Mouse (Mus musculus) heart, embryonic 16.5 days (tissue): ENCODE results near the gene Hsh2d. TPM values are rescaled to one million over a fixed set of nuclear protein-coding genes. Genes with fewer than 3 reads are reported as not detected.

ENCODE experiments used
- ATAC-seq: fragments of 200-750 bp; cut with Nextera tagmentation; replicated peaks from 2 replicates; pipeline ENCODE4 v1.8.0; 2017; ENCODE audit warnings: moderate number of reproducible peaks; ENCODE audit not compliant: insufficient read depth, low FRiP score; ENCODE audit errors: extremely low read depth
- H3K27ac ChIP-seq: fragments of 300-500 bp; sonication (generic); 2 replicates; pipeline ENCODE4 v1.5.1; 2014; ENCODE audit warnings: mild to moderate bottlenecking, low read length, control low read depth, moderate library complexity
- H3K27me3 ChIP-seq: fragments of 300-500 bp; sonication (generic); 2 replicates; pipeline ENCODE4 v1.6.1; 2014; ENCODE audit warnings: low read length, mixed read lengths; ENCODE audit not compliant: control insufficient read depth, insufficient read depth
- H3K36me3 ChIP-seq: fragments of 300-500 bp; sonication (generic); 2 replicates; pipeline ENCODE4 v1.6.1; 2014; ENCODE audit not compliant: control insufficient read depth, insufficient read depth
- H3K4me1 ChIP-seq: fragments of 300-500 bp; sonication (generic); 2 replicates; pipeline ENCODE4 v1.6.1; 2014; ENCODE audit warnings: low read length, mixed read lengths; ENCODE audit not compliant: control insufficient read depth, insufficient read depth
- H3K4me2 ChIP-seq: fragments of 300-500 bp; sonication (generic); 2 replicates; pipeline ENCODE4 v1.6.1; 2014; ENCODE audit warnings: low read depth, mild to moderate bottlenecking, control low read depth, low read length
- H3K4me3 ChIP-seq: fragments of 300-500 bp; sonication (generic); 2 replicates; pipeline ENCODE4 v1.5.1; 2014; ENCODE audit warnings: mild to moderate bottlenecking, control low read depth, low read length
- H3K9ac ChIP-seq: fragments of 300-500 bp; sonication (generic); 2 replicates; pipeline ENCODE4 v1.6.1; 2014; ENCODE audit warnings: low read length, control low read depth
- H3K9me3 ChIP-seq: fragments of 300-500 bp; sonication (generic); replicated peaks from 2 replicates; pipeline ENCODE4 v1.6.1; 2016; ENCODE audit warnings: low read length; ENCODE audit not compliant: control insufficient read depth
- WGBS: fragments of 180-500 bp; shearing (Covaris S2); extraction: QIAGEN DNeasy Blood & Tissue Kit; methylation state at CpG from one replicate; pipeline ENCODE4 v1.1.7; 2014; 5-methylcytosine and 5-hydroxymethylcytosine counted together
- polyA plus RNA-seq: library from polyadenylated mRNA; unstranded; fragments of >200 nt; fragmentation: Nextera tagmentation; extraction: Ambion mirVana; gene quantifications from 2 replicates; pipeline ENCODE4 v1.2.1, GENCODE M21; 2015

The Hsh2d gene
- polyA plus RNA-seq, 1 experiment from 2014 or later = 1.1 TPM

GRCm38 (mm10) chr8:72151418-72152078 is 37.9 kb upstream of the Hsh2d start:
- H3K27ac ChIP-seq = peak overlapping the region; percentile 18; the same call in 1 of the 2 replicates
- no peaks in the 10 kb centered on the region for H3K9me3 ChIP-seq
- peaks cover 61% of the 10 kb centered on the region for H3K36me3 ChIP-seq
- H3K27me3 ChIP-seq = no peaks in the 10 kb centered on the region
- no peak for ATAC-seq
- no peak overlapping the region for H3K4me2 ChIP-seq
- no peak overlapping the region for H3K9ac ChIP-seq
- 73% methylated on average over 3 of the region's 3 CpGs for WGBS
- H3K4me3 ChIP-seq = no peak overlapping the region
- peaks cover 7% of the 10 kb centered on the region for H3K4me1 ChIP-seq

- no peak overlapping the region for H3K4me2 ChIP-seq
- no peak overlapping the region for H3K4me3 ChIP-seq
- no peak overlapping the region for H3K27ac ChIP-seq
- no peak overlapping the region for H3K9ac ChIP-seq
- peaks cover 44% of the 10 kb centered on the region for H3K36me3 ChIP-seq
- ATAC-seq = no peak
- no peaks in the 10 kb centered on the region for H3K27me3 ChIP-seq
- no peaks in the 10 kb centered on the region for H3K4me1 ChIP-seq
- no peaks in the 10 kb centered on the region for H3K9me3 ChIP-seq
Observed at GRCm38 (mm10) chr8:72153382-72153781, 36.1 kb upstream of the Hsh2d start.

GRCm38 (mm10) chr8:72158096-72158495 is 31.3 kb upstream of the Hsh2d start:
- no peak overlapping the region for H3K27ac ChIP-seq
- H3K9me3 ChIP-seq = no peaks in the 10 kb centered on the region
- H3K9ac ChIP-seq = no peak overlapping the region
- peaks cover 5% of the 10 kb centered on the region for H3K36me3 ChIP-seq
- 83% methylated on average over 2 of the region's 2 CpGs for WGBS
- no peaks in the 10 kb centered on the region for H3K27me3 ChIP-seq
- no peak overlapping the region for H3K4me3 ChIP-seq
- no peak for ATAC-seq
- H3K4me1 ChIP-seq = peaks cover 22% of the 10 kb centered on the region
- no peak overlapping the region for H3K4me2 ChIP-seq

GRCm38 (mm10) chr8:72158726-72159125 is 30.7 kb upstream of the Hsh2d start:
- H3K4me1 ChIP-seq = peaks cover 22% of the 10 kb centered on the region
- WGBS = 74% methylated on average over 3 of the region's 3 CpGs
- 0 out of 2 replicates have a peak, but pooled peaks cover 2% of the 10 kb centered on the region for H3K36me3 ChIP-seq
- no peak overlapping the region for H3K9ac ChIP-seq
- H3K27me3 ChIP-seq = no peaks in the 10 kb centered on the region
- no peak overlapping the region for H3K4me3 ChIP-seq
- no peak for ATAC-seq
- H3K4me2 ChIP-seq = no peak overlapping the region
- H3K9me3 ChIP-seq = no peaks in the 10 kb centered on the region
- H3K27ac ChIP-seq = no peak overlapping the region

GRCm38 (mm10) chr8:72160007-72160406 is 29.4 kb upstream of the Hsh2d start:
- no peak for ATAC-seq
- H3K36me3 ChIP-seq = peaks cover 9% of the 10 kb centered on the region; the same call in 1 of the 2 replicates
- no peak overlapping the region for H3K27ac ChIP-seq

GRCm38 (mm10) chr8:72160707-72161697 is 28.4 kb upstream of the Hsh2d start, which contains the start of gene Rab8a:
TSS of gene Rab8a (plus strand) at chr8:72161200.
- under 1% methylated on average over 82 of the region's 82 CpGs for WGBS
- H3K27ac ChIP-seq = peak within 1 kb of the TSS; percentile 91
- H3K27me3 ChIP-seq = no peaks in the 10 kb centered on the region
- H3K4me3 ChIP-seq = peak within 1 kb of the TSS; percentile 100
- H3K9ac ChIP-seq = peak within 1 kb of the TSS; percentile 98
- H3K4me2 ChIP-seq = peak within 1 kb of the TSS; percentile 95
- H3K4me1 ChIP-seq = peaks cover 22% of the 10 kb centered on the region
- ATAC-seq = peak; percentile 97
- H3K36me3 ChIP-seq = peaks cover 9% of the 10 kb centered on the region; the same call in 1 of the 2 replicates
- no peaks in the 10 kb centered on the region for H3K9me3 ChIP-seq

More at GRCm38 (mm10) chr8:72160007-72160406, 29.4 kb upstream of the Hsh2d start:
- Histone ChIP-seq H3K9me3 (no peaks in the 10 kb centered on the region), H3K4me3 (peak overlapping the region; percentile 58), H3K27me3 (no peaks in the 10 kb centered on the region), H3K9ac (peak overlapping the region; percentile 56), H3K4me2 (peak overlapping the region; percentile 66), H3K4me1 (peaks cover 22% of the 10 kb centered on the region)
- 61% methylated on average over 3 of the region's 3 CpGs for WGBS

GRCm38 (mm10) chr8:72162821-72163220 is 26.6 kb upstream of the Hsh2d start:
- H3K4me1 ChIP-seq = peaks cover 22% of the 10 kb centered on the region
- no peak overlapping the region for H3K9ac ChIP-seq
- H3K27me3 ChIP-seq = no peaks in the 10 kb centered on the region
- H3K4me2 ChIP-seq = peak overlapping the region; percentile 95
- H3K4me3 ChIP-seq = no peak overlapping the region; the same call in 1 of the 2 replicates
- H3K36me3 ChIP-seq = peaks cover 9% of the 10 kb centered on the region; the same call in 1 of the 2 replicates
- no peak overlapping the region for H3K27ac ChIP-seq
- ATAC-seq = no peak
- no peaks in the 10 kb centered on the region for H3K9me3 ChIP-seq

GRCm38 (mm10) chr8:72169098-72169668 is 20.3 kb upstream of the Hsh2d start:
- WGBS = 82% methylated on average over 3 of the region's 3 CpGs
- H3K27ac ChIP-seq = no peak overlapping the region
- H3K27me3 ChIP-seq = no peaks in the 10 kb centered on the region
- H3K36me3 ChIP-seq = peaks cover 59% of the 10 kb centered on the region
- H3K4me2 ChIP-seq = no peak overlapping the region
- no peak overlapping the region for H3K9ac ChIP-seq
- H3K9me3 ChIP-seq = no peaks in the 10 kb centered on the region
- H3K4me3 ChIP-seq = no peak overlapping the region
- ATAC-seq = no peak
- H3K4me1 ChIP-seq = no peaks in the 10 kb centered on the region
